ENCODE assay signal across 9 mouse cellular contexts in genomic region chr3:83076563-83076962, GRCm38 (mm10). TPM values are rescaled to one million over a fixed set of nuclear protein-coding genes. Genes with fewer than 3 reads are reported as not detected.
A peak's percentile ranks its signal among the peaks of the same experiment; 100 is the strongest.
DNase-seq lines count a peak whose midpoint lies in the region; ATAC-seq and TF ChIP-seq lines count a peak whose summit lies in the region.
"Had no signal": no experiment of that assay in that cellular context is flagged by ENCODE, and none has a peak within 500 bp of the region (broad histone marks: within the 10 kb centered on the region; RNA-seq: fewer than 3 reads in every experiment).

No protein-coding gene starts in this region.

- peaks cover 2% of the 10 kb centered on the region; the same call in 1 of the 2 replicates for H3K4me1 ChIP-seq in lung, embryonic 14.5 days (ENCODE audit: insufficient read depth)
- peaks cover 3% of the 10 kb centered on the region for H3K4me1 ChIP-seq in lung, adult 2 months (ENCODE audit: control insufficient read depth, insufficient read depth, low read length)
- H3K4me1 ChIP-seq in hindbrain, embryonic 13.5 days (replicated peaks) = peaks cover 12% of the 10 kb centered on the region
- H3K4me1 ChIP-seq in neural tube, embryonic 12.5 days = peaks cover 9% of the 10 kb centered on the region; the same call in 1 of the 2 replicates

- peaks cover 13% of the 10 kb centered on the region for H3K36me3 ChIP-seq in lung, embryonic 14.5 days (ENCODE audit: insufficient read depth)
- H3K36me3 ChIP-seq in hindbrain, embryonic 13.5 days = peaks cover 32% of the 10 kb centered on the region
- peaks cover 17% of the 10 kb centered on the region for H3K36me3 ChIP-seq in neural tube, embryonic 12.5 days

- H3K4me3 ChIP-seq in lung, embryonic 14.5 days (ENCODE audit: low read depth, low read length) = no peak overlapping the region
- no peak overlapping the region for H3K4me3 ChIP-seq in lung, adult 2 months (replicated peaks; ENCODE audit: extremely low read depth, low read depth, low read length)
- H3K4me3 ChIP-seq in hindbrain, embryonic 13.5 days = no peak overlapping the region
- no peak overlapping the region for H3K4me3 ChIP-seq in neural tube, embryonic 12.5 days
- H3K4me3 ChIP-seq: limb, embryonic 12.5 days had no signal

- H3K9me3 ChIP-seq in lung, embryonic 14.5 days (ENCODE audit: low read depth, low read length) = no peaks in the 10 kb centered on the region
- H3K9me3 ChIP-seq in hindbrain, embryonic 13.5 days = no peaks in the 10 kb centered on the region
- no peaks in the 10 kb centered on the region for H3K9me3 ChIP-seq in neural tube, embryonic 12.5 days
- H3K9me3 ChIP-seq: limb, embryonic 12.5 days had no signal

- no peak overlapping the region for H3K4me2 ChIP-seq in lung, embryonic 14.5 days
- H3K4me2 ChIP-seq in hindbrain, embryonic 13.5 days = no peak overlapping the region
- H3K4me2 ChIP-seq in neural tube, embryonic 12.5 days (replicated peaks) = no peak overlapping the region
- H3K4me2 ChIP-seq: limb, embryonic 12.5 days had no signal

- TF ChIP-seq POLR2A in lung, adult 2 months (IDR thresholded peaks at IDR 0.05; ENCODE audit: borderline replicate concordance, extremely low read depth, low read depth, low read length) = no peak

- H3K9ac ChIP-seq in lung, embryonic 14.5 days = no peak overlapping the region
- no peak overlapping the region for H3K9ac ChIP-seq in hindbrain, embryonic 13.5 days
- H3K9ac ChIP-seq in neural tube, embryonic 12.5 days = peak overlapping the region; percentile 13; the same call in 1 of the 2 replicates
- H3K9ac ChIP-seq: limb, embryonic 12.5 days had no signal

- no peaks in the 10 kb centered on the region for H3K27me3 ChIP-seq in lung, embryonic 14.5 days (ENCODE audit: insufficient read depth, low read length)
- no peaks in the 10 kb centered on the region for H3K27me3 ChIP-seq in hindbrain, embryonic 13.5 days
- H3K27me3 ChIP-seq in neural tube, embryonic 12.5 days (replicated peaks) = no peaks in the 10 kb centered on the region
- H3K27me3 ChIP-seq: limb, embryonic 12.5 days had no signal

- H3K27ac ChIP-seq in lung, embryonic 14.5 days (ENCODE audit: low read depth) = no peak overlapping the region
- no peak overlapping the region; the same call in 1 of the 2 replicates for H3K27ac ChIP-seq in hindbrain, embryonic 13.5 days
- no peak overlapping the region for H3K27ac ChIP-seq in neural tube, embryonic 12.5 days
- H3K27ac ChIP-seq: limb, embryonic 12.5 days had no signal

- 31% methylated on average over 2 of the region's 3 CpGs for WGBS in lung, embryonic 14.5 days
- 51% methylated on average over 3 of the region's 3 CpGs for WGBS in lung, adult 2 months
- WGBS in hindbrain, embryonic 13.5 days = 22% methylated on average over 2 of the region's 3 CpGs
- WGBS in neural tube, embryonic 12.5 days = 20% methylated on average over 3 of the region's 3 CpGs

- peak; percentile 22 to 38 for DNase-seq in cerebellum, postnatal 14 days
- peak; percentile 67 for DNase-seq in lung, embryonic 14.5 days
- DNase-seq in lung, adult 2 months = no peak
- DNase-seq in cerebellum, adult 11 months = no peak

- no peak for ATAC-seq in cerebellum, adult (ENCODE audit: insufficient number of reproducible peaks, low FRiP score, low TSS enrichment)
- ATAC-seq in lung, embryonic 14.5 days (ENCODE audit: insufficient read depth) = peak; percentile 13; the same call in 1 of the 2 replicates
- peak; percentile 41; the same call in 1 of the 2 replicates for ATAC-seq in hindbrain, embryonic 13.5 days (ENCODE audit: low FRiP score)
- peak; percentile 68 for ATAC-seq in neural tube, embryonic 12.5 days (ENCODE audit: low FRiP score, low read depth)
- ATAC-seq in inflammation-experienced regulatory T-cells, adult 6 months = no peak

- no peak for TF ChIP-seq CTCF in lung, embryonic 14.5 days (IDR thresholded peaks at IDR 0.05; ENCODE audit: low read depth)
- TF ChIP-seq CTCF in lung, adult 2 months (IDR thresholded peaks at IDR 0.05; ENCODE audit: insufficient read depth, low read length) = no peak

RNA-seq across cellular contexts. Expression of gene Plrg1, which starts 21.2 kb away (rescaled TPM):
- 114 and 115 TPM in 2 replicates for polyA plus RNA-seq in lung, embryonic 14.5 days (2014; fragmentation: Nextera tagmentation; extraction: Ambion mirVana)
- 29.6 and 41.1 TPM in 2 replicates for polyA plus RNA-seq in lung, adult 2 months (2012; rRNA removed)
- polyA plus RNA-seq in hindbrain, embryonic 13.5 days (2015; fragmentation: Nextera tagmentation; extraction: Ambion mirVana) = 107 and 108 TPM in 2 replicates
- 113 and 118 TPM in 2 replicates for polyA plus RNA-seq in neural tube, embryonic 12.5 days (2016; fragmentation: Nextera tagmentation; extraction: Ambion mirVana)
- 10 to 100 TPM; 53.1 to 55.3 (median 55.0) TPM for polyA plus RNA-seq in inflammation-experienced regulatory T-cells, adult 6 months (2017; shearing (Covaris generic))

RNA-seq across cellular contexts. Expression of gene Fgb, which starts 26.9 kb away (rescaled TPM):
- polyA plus RNA-seq in lung, embryonic 14.5 days (2014; fragmentation: Nextera tagmentation; extraction: Ambion mirVana) = 0.09 TPM in 2 replicates
- polyA plus RNA-seq in lung, adult 2 months (2012; rRNA removed) = 0.10 and 0.24 TPM in 2 replicates
- polyA plus RNA-seq in hindbrain, embryonic 13.5 days (2015; fragmentation: Nextera tagmentation; extraction: Ambion mirVana) = 0.06 TPM in 1 of 2 replicates, not detected in the other
- polyA plus RNA-seq in neural tube, embryonic 12.5 days (2016; fragmentation: Nextera tagmentation; extraction: Ambion mirVana) = 0.11 TPM in 1 of 2 replicates, not detected in the other
- not detected for polyA plus RNA-seq in inflammation-experienced regulatory T-cells, adult 6 months (2017; shearing (Covaris generic))

RNA-seq across cellular contexts. Expression of gene Fga, which starts 50.7 kb away (rescaled TPM):
- polyA plus RNA-seq in lung, embryonic 14.5 days (2014; fragmentation: Nextera tagmentation; extraction: Ambion mirVana) = 0.11 and 0.20 TPM in 2 replicates
- polyA plus RNA-seq in lung, adult 2 months (2012; rRNA removed) = 0.23 and 0.66 TPM in 2 replicates
- polyA plus RNA-seq in hindbrain, embryonic 13.5 days (2015; fragmentation: Nextera tagmentation; extraction: Ambion mirVana) = 0.16 TPM in 1 of 2 replicates, not detected in the other
- 0.14 and 0.15 TPM in 2 replicates for polyA plus RNA-seq in neural tube, embryonic 12.5 days (2016; fragmentation: Nextera tagmentation; extraction: Ambion mirVana)
- polyA plus RNA-seq in inflammation-experienced regulatory T-cells, adult 6 months (2017; shearing (Covaris generic)) = not detected

RNA-seq across cellular contexts. Expression of gene Dchs2, which starts 51.2 kb away (rescaled TPM):
- polyA plus RNA-seq in lung, embryonic 14.5 days (2014; fragmentation: Nextera tagmentation; extraction: Ambion mirVana) = 0.20 and 0.28 TPM in 2 replicates
- polyA plus RNA-seq in lung, adult 2 months (2012; rRNA removed) = 0.24 and 0.38 TPM in 2 replicates
- polyA plus RNA-seq in hindbrain, embryonic 13.5 days (2015; fragmentation: Nextera tagmentation; extraction: Ambion mirVana) = 0.87 and 0.98 TPM in 2 replicates
- 1.00 and 1.1 TPM in 2 replicates for polyA plus RNA-seq in neural tube, embryonic 12.5 days (2016; fragmentation: Nextera tagmentation; extraction: Ambion mirVana)
- not detected for polyA plus RNA-seq in inflammation-experienced regulatory T-cells, adult 6 months (2017; shearing (Covaris generic))

Comparison
In these comparisons a context has a peak if more than half of its experiments do, and no peak if none do; other contexts are left out.
1. DNase-seq: peak in cerebellum, postnatal 14 days (2 of 2) and lung, embryonic 14.5 days (single experiment); none in lung, adult 2 months (single experiment) and cerebellum, adult 11 months (single experiment).
2. ATAC-seq: peak in lung, embryonic 14.5 days (single experiment), hindbrain, embryonic 13.5 days (single experiment) and neural tube, embryonic 12.5 days (single experiment); none in cerebellum, adult (single experiment) and inflammation-experienced regulatory T-cells, adult 6 months (single experiment).